Mouse (Mus musculus): ENCODE results near the gene A730049H05Rik. TPM values are rescaled to one million over a fixed set of nuclear protein-coding genes. Genes with fewer than 3 reads are reported as not detected.

Gene A730049H05Rik
- not detected in 2 replicates for total RNA-seq (2015)
- not detected in 2 replicates for total RNA-seq (2017)

GRCm38 (mm10) chr6:92816311-92816751, at the start of gene A730049H05Rik:
Gene A730049H05Rik (plus strand): TSS chr6:92816478.
- ATAC-seq (ENCODE audit: poor library complexity, severe bottlenecking): no peak

- ATAC-seq (ENCODE audit: poor library complexity, severe bottlenecking): no peak
Observed at GRCm38 (mm10) chr6:92776356-92776755, 39.9 kb upstream of the A730049H05Rik start.

- no peak for ATAC-seq (ENCODE audit: poor library complexity, severe bottlenecking)
Observed at GRCm38 (mm10) chr6:92779140-92779934, 36.9 kb upstream of the A730049H05Rik start.

GRCm38 (mm10) chr6:92779935-92780205, 36.4 kb upstream of the A730049H05Rik start:
- no peak for ATAC-seq (ENCODE audit: poor library complexity, severe bottlenecking)

- no peak for ATAC-seq (ENCODE audit: poor library complexity, severe bottlenecking)
Observed at GRCm38 (mm10) chr6:92781446-92781845, 34.8 kb upstream of the A730049H05Rik start.

- peak; percentile 43; the same call in 1 of the 2 replicates for ATAC-seq (ENCODE audit: poor library complexity, severe bottlenecking)
Observed at GRCm38 (mm10) chr6:92784782-92785181, 31.5 kb upstream of the A730049H05Rik start.

- ATAC-seq (ENCODE audit: poor library complexity, severe bottlenecking): no peak
Observed at GRCm38 (mm10) chr6:92786701-92787375, 29.4 kb upstream of the A730049H05Rik start.

GRCm38 (mm10) chr6:92787376-92787712, 28.9 kb upstream of the A730049H05Rik start:
- ATAC-seq (ENCODE audit: poor library complexity, severe bottlenecking): no peak

GRCm38 (mm10) chr6:92793804-92794203, 22.5 kb upstream of the A730049H05Rik start:
- ATAC-seq (ENCODE audit: poor library complexity, severe bottlenecking): no peak

GRCm38 (mm10) chr6:92801462-92801861, 14.8 kb upstream of the A730049H05Rik start:
- ATAC-seq (ENCODE audit: poor library complexity, severe bottlenecking): no peak

GRCm38 (mm10) chr6:92802421-92802820, 13.9 kb upstream of the A730049H05Rik start:
- ATAC-seq (ENCODE audit: poor library complexity, severe bottlenecking): no peak

- ATAC-seq (ENCODE audit: poor library complexity, severe bottlenecking): no peak
Observed at GRCm38 (mm10) chr6:92803213-92803612, 13.1 kb upstream of the A730049H05Rik start.

GRCm38 (mm10) chr6:92804254-92804971, 11.9 kb upstream of the A730049H05Rik start:
- ATAC-seq (ENCODE audit: poor library complexity, severe bottlenecking): no peak

GRCm38 (mm10) chr6:92809818-92810217, 6.5 kb upstream of the A730049H05Rik start:
- ATAC-seq (ENCODE audit: poor library complexity, severe bottlenecking): no peak

GRCm38 (mm10) chr6:92810628-92811027, 5.7 kb upstream of the A730049H05Rik start:
- no peak for ATAC-seq (ENCODE audit: poor library complexity, severe bottlenecking)

- no peak for ATAC-seq (ENCODE audit: poor library complexity, severe bottlenecking)
Observed at GRCm38 (mm10) chr6:92811566-92811965, 4.7 kb upstream of the A730049H05Rik start.

GRCm38 (mm10) chr6:92812702-92813370, 3.4 kb upstream of the A730049H05Rik start:
- ATAC-seq (ENCODE audit: poor library complexity, severe bottlenecking): no peak

GRCm38 (mm10) chr6:92817661-92818060, 1.4 kb downstream of the A730049H05Rik start:
- ATAC-seq (ENCODE audit: poor library complexity, severe bottlenecking): no peak

GRCm38 (mm10) chr6:92821606-92822005, 5.3 kb downstream of the A730049H05Rik start:
- no peak for ATAC-seq (ENCODE audit: poor library complexity, severe bottlenecking)

GRCm38 (mm10) chr6:92822006-92822405, 5.7 kb downstream of the A730049H05Rik start:
- ATAC-seq (ENCODE audit: poor library complexity, severe bottlenecking): no peak

- no peak for ATAC-seq (ENCODE audit: poor library complexity, severe bottlenecking)
Observed at GRCm38 (mm10) chr6:92823991-92824390, 7.7 kb downstream of the A730049H05Rik start.

Measured in megakaryocyte, adult 5-6 weeks (primary cell).